Mouse (Mus musculus) stomach, postnatal 0 days (tissue): ENCODE measurements at regions not wholly inside any gene's neighbourhood (a gene's known extent, or its start where the extent isn't known, plus 50 kb on each side); places are given as distances from the start of the nearest gene placed in this dataset.

Experiments
- ATAC-seq: fragments of 200-750 bp; cut with Nextera tagmentation; 2 replicates; pipeline ENCODE4 v1.8.0; 2017; ENCODE audit not compliant: low FRiP score, low TSS enrichment
- DNase-seq: peaks from one replicate; pipeline ENCODE4 v3.0.0-alpha.2; 2016; ENCODE audit warnings: low spot score
- H3K27ac ChIP-seq: fragments of 300-500 bp; sonication (generic); replicated peaks from 2 replicates; pipeline ENCODE4 v1.5.1; 2014; ENCODE audit warnings: mild to moderate bottlenecking, control low read depth
- H3K27me3 ChIP-seq: fragments of 300-500 bp; sonication (generic); 2 replicates; pipeline ENCODE4 v1.6.1; 2014; ENCODE audit warnings: low read length; ENCODE audit not compliant: control insufficient read depth, insufficient read depth
- H3K36me3 ChIP-seq: fragments of 300-500 bp; sonication (generic); 2 replicates; pipeline ENCODE4 v1.6.1; 2014; ENCODE audit warnings: low read length, mixed read lengths; ENCODE audit not compliant: control insufficient read depth, insufficient read depth
- H3K4me1 ChIP-seq: fragments of 300-500 bp; sonication (generic); replicated peaks from 2 replicates; pipeline ENCODE4 v1.6.1; 2014; ENCODE audit warnings: antibody characterized with exemption; ENCODE audit not compliant: control insufficient read depth, insufficient read depth
- H3K4me2 ChIP-seq: fragments of 300-500 bp; sonication (generic); replicated peaks from 2 replicates; pipeline ENCODE4 v1.6.1; 2014; ENCODE audit warnings: low read depth, mild to moderate bottlenecking, control low read depth, moderate library complexity
- H3K4me3 ChIP-seq: fragments of 300-500 bp; sonication (generic); 2 replicates; pipeline ENCODE4 v1.5.1; 2014; ENCODE audit warnings: low read depth, low read length, control low read depth
- H3K9ac ChIP-seq: fragments of 300-500 bp; sonication (generic); 2 replicates; pipeline ENCODE4 v1.6.1; 2014; ENCODE audit warnings: mild to moderate bottlenecking, low read length, control low read depth, mixed read lengths
- H3K9me3 ChIP-seq: fragments of 300-500 bp; sonication (generic); 2 replicates; pipeline ENCODE4 v1.6.1; 2016; ENCODE audit warnings: low read length; ENCODE audit not compliant: control insufficient read depth
- CTCF ChIP-seq: IDR thresholded peaks from 2 replicates; pipeline ENCODE4 v1.5.1; 2016; ENCODE audit warnings: antibody characterized with exemption, low read depth, mild to moderate bottlenecking, moderate library complexity
- EP300 ChIP-seq: optimal IDR thresholded peaks from 2 replicates; pipeline ENCODE3; 2016; ENCODE audit warnings: antibody characterized with exemption
- WGBS: fragments of 180-500 bp; shearing (Covaris S2); extraction: QIAGEN DNeasy Blood & Tissue Kit; methylation state at CpG from one replicate; pipeline ENCODE4 v1.1.7; 2014; 5-methylcytosine and 5-hydroxymethylcytosine counted together

- peak; percentile 68 for DNase-seq
- TF ChIP-seq EP300, result no peak
- TF ChIP-seq CTCF, result no peak
- no peak overlapping the region for H3K9ac ChIP-seq
- no peaks in the 10 kb centered on the region for H3K9me3 ChIP-seq
- 58% methylated on average over 2 of the region's 2 CpGs for whole genome bisulfite sequencing
- H3K4me1 ChIP-seq, result no peaks in the 10 kb centered on the region
- H3K4me3 ChIP-seq, result no peak overlapping the region
- H3K4me2 ChIP-seq, result no peak overlapping the region
- no peaks in the 10 kb centered on the region for H3K27me3 ChIP-seq
- peak overlapping the region; percentile 86 for H3K27ac ChIP-seq
- peak; percentile 94 for ATAC-seq
- no peaks in the 10 kb centered on the region for H3K36me3 ChIP-seq
Observed at GRCm38 (mm10) chr6:94390403-94390802, 106.7 kb upstream of the Magi1 start.

DNA sequence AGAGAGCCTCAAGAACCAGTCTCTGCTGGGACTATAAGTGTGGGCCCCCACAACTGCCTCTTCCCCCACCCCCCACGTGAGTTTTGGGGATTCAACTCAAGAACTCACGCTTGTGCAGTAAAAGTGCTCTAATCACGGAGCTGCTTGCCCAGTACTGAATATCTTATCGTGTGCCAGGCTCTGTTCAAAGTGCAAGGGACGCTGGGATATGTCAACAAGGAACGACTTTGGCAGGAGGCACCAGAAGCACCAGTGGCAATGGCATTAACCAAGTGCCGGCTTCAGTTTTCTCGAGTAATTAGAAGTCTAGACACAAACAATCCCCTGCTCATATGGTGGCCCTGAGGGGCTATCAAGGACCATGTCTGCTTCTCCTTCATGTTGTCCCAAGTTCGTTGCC lies 106.0 kb upstream of the Magi1 start:
- ATAC-seq (peak; percentile 67), DNase-seq (peak; percentile 77)
- no peaks in the 10 kb centered on the region for H3K4me1 ChIP-seq
- no peaks in the 10 kb centered on the region for H3K36me3 ChIP-seq
- H3K9me3 ChIP-seq, result no peaks in the 10 kb centered on the region
- H3K4me3 ChIP-seq, result no peak overlapping the region
- peak overlapping the region; percentile 86 for H3K27ac ChIP-seq
- H3K27me3 ChIP-seq, result no peaks in the 10 kb centered on the region
- no peak overlapping the region for H3K4me2 ChIP-seq
- H3K9ac ChIP-seq, result no peak overlapping the region
- 45% methylated on average over 9 of the region's 9 CpGs for WGBS
- TF ChIP-seq CTCF, result no peak

DNA sequence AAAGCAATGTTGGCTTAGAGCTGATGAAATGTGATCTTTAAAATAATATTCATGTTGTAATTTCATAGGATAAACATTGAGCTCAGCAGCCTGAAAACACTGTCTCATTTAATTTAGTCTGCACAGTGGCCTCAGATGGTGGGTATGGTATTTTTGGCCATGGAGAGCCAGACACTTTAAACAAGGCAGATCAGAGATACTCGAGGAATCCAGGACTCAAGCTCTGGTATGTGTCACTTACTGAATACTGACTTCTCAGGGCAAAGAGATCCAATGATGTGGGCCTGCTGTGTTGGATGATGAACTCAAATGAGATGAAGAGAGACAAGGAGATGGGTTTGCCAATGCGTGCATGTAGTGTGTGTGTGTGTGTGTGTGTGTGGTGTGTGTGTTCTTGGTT lies 103.9 kb upstream of the Magi1 start:
- 44% methylated on average over 2 of the region's 2 CpGs for WGBS
- H3K4me3 ChIP-seq, result no peak overlapping the region
- no peaks in the 10 kb centered on the region for H3K27me3 ChIP-seq
- no peaks in the 10 kb centered on the region for H3K4me1 ChIP-seq
- H3K36me3 ChIP-seq, result no peaks in the 10 kb centered on the region
- H3K4me2 ChIP-seq, result no peak overlapping the region
- TF ChIP-seq EP300, result no peak
- TF ChIP-seq CTCF, result no peak
- no peak overlapping the region for H3K9ac ChIP-seq
- no peak for ATAC-seq
- no peak overlapping the region for H3K27ac ChIP-seq
- H3K9me3 ChIP-seq, result no peaks in the 10 kb centered on the region
- DNase-seq, result no peak

DNA sequence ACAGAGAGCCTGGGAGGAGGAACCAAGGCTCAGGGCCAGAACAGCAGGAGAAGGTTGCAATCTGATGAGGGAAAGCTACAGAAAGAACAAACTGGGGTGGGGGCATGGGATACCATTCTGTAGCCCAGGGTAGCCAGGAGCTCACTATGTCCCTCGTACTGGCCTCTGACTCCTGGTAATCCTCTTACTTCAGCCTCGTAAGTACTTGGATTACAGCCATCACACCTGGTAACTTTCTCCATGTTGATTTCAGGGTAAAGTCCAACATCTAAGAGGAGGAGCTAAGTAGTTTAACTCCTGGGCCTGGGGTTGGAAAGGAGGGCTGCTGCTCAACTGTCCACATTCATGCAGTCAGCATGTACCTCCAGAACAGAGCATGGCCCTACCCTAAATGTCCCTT lies 101.8 kb upstream of the Magi1 start:
- no peaks in the 10 kb centered on the region for H3K4me1 ChIP-seq
- DNase-seq (peak; percentile 27), ATAC-seq (no peak)
- no peaks in the 10 kb centered on the region for H3K9me3 ChIP-seq
- no peaks in the 10 kb centered on the region for H3K27me3 ChIP-seq
- no peaks in the 10 kb centered on the region for H3K36me3 ChIP-seq
- H3K4me2 ChIP-seq, result no peak overlapping the region
- whole genome bisulfite sequencing, result 52% methylated on average over 2 of the region's 2 CpGs
- H3K27ac ChIP-seq, result 0 out of 2 replicates have a peak overlapping the region, but pooled peaks have one; percentile 30
- H3K4me3 ChIP-seq, result no peak overlapping the region
- no peak for TF ChIP-seq CTCF
- no peak for TF ChIP-seq EP300
- H3K9ac ChIP-seq, result no peak overlapping the region

DNA sequence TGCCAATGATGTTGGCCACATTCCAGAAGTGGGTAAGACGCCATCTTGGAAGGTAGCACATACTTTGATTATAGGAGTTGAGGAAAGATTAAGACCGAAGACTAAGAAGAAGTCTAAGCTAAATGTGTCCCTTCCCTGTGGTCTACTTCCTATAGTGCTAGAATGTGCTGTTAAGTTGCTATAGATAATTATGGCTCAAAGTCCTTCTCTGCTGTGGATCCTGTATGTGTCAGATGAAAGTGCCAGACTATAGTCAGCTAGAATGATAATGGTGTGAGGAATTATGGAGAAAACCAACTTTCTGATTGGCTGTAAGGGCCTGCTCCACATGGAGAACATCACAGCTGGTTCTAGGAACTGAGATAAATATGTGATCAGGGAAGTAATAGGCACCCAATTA lies 86.3 kb upstream of the Magi1 start:
- no peak overlapping the region for H3K4me2 ChIP-seq
- no peak for TF ChIP-seq EP300
- TF ChIP-seq CTCF, result no peak
- H3K9me3 ChIP-seq, result no peaks in the 10 kb centered on the region
- H3K27me3 ChIP-seq, result no peaks in the 10 kb centered on the region
- H3K27ac ChIP-seq, result no peak overlapping the region
- H3K36me3 ChIP-seq, result no peaks in the 10 kb centered on the region
- no peak overlapping the region for H3K4me3 ChIP-seq
- ATAC-seq, result no peak
- DNase-seq, result no peak
- H3K4me1 ChIP-seq, result no peaks in the 10 kb centered on the region
- WGBS, result 79% methylated on average over 2 of the region's 2 CpGs
- no peak overlapping the region for H3K9ac ChIP-seq

- no peaks in the 10 kb centered on the region for H3K27me3 ChIP-seq
- no peak for TF ChIP-seq EP300
- peak; percentile 62 for TF ChIP-seq CTCF
- no peak overlapping the region for H3K27ac ChIP-seq
- H3K36me3 ChIP-seq, result no peaks in the 10 kb centered on the region
- no peak overlapping the region for H3K9ac ChIP-seq
- H3K9me3 ChIP-seq, result no peaks in the 10 kb centered on the region
- H3K4me2 ChIP-seq, result no peak overlapping the region
- H3K4me1 ChIP-seq, result no peaks in the 10 kb centered on the region
- 79% methylated on average over 6 of the region's 6 CpGs for WGBS
- no peak for DNase-seq
- H3K4me3 ChIP-seq, result no peak overlapping the region
- no peak for ATAC-seq
Observed at GRCm38 (mm10) chr6:94363951-94364350, 80.2 kb upstream of the Magi1 start.
